Mouse (Mus musculus): ENCODE results near the gene Prom2. TPM values are rescaled to one million over a fixed set of nuclear protein-coding genes. Genes with fewer than 3 reads are reported as not detected.
A peak's percentile ranks its signal among the peaks of the same experiment; 100 is the strongest.

Prom2 gene
- 2.0 and 2.2 TPM in 2 replicates for polyA plus RNA-seq (2015; fragmentation: Nextera tagmentation; extraction: Ambion mirVana)

GRCm38 (mm10) chr2:127541185-127541584 is at the start of gene Prom2:
Gene Prom2 (minus strand): TSS chr2:127541467.
- WGBS, result 3% methylated on average over 29 of the region's 29 CpGs
- H3K4me3 ChIP-seq (replicated peaks), result peak within 1 kb of the TSS; percentile 32
- H3K4me1 ChIP-seq, result peaks cover 8% of the 10 kb centered on the region
- H3K9me3 ChIP-seq (replicated peaks), result no peaks in the 10 kb centered on the region
- H3K27ac ChIP-seq, result peak within 1 kb of the TSS; percentile 38; the same call in 1 of the 2 replicates
- peak within 1 kb of the TSS; percentile 56 for H3K4me2 ChIP-seq
- no peak within 1 kb of the TSS for H3K9ac ChIP-seq
- peak; percentile 71 for ATAC-seq (replicated peaks; ENCODE audit: low FRiP score)
- H3K36me3 ChIP-seq, result no peaks in the 10 kb centered on the region
- H3K27me3 ChIP-seq, result peaks cover 57% of the 10 kb centered on the region

GRCm38 (mm10) chr2:127590840-127591239 is 49.6 kb upstream of the Prom2 start:
- no peak for ATAC-seq (replicated peaks; ENCODE audit: low FRiP score)
- WGBS, result 74% methylated on average over 4 of the region's 4 CpGs
- no peak overlapping the region for H3K9ac ChIP-seq
- H3K27me3 ChIP-seq, result no peaks in the 10 kb centered on the region
- peaks cover 27% of the 10 kb centered on the region for H3K4me1 ChIP-seq
- no peak overlapping the region for H3K27ac ChIP-seq
- no peak overlapping the region for H3K4me2 ChIP-seq
- H3K4me3 ChIP-seq (replicated peaks), result no peak overlapping the region
- no peaks in the 10 kb centered on the region for H3K9me3 ChIP-seq (replicated peaks)
- peaks cover 49% of the 10 kb centered on the region for H3K36me3 ChIP-seq

GRCm38 (mm10) chr2:127590204-127590603 is 48.9 kb upstream of the Prom2 start:
- Histone ChIP-seq H3K36me3 (peaks cover 42% of the 10 kb centered on the region), H3K9me3 (replicated peaks) (no peaks in the 10 kb centered on the region), H3K27me3 (no peaks in the 10 kb centered on the region), H3K4me3 (replicated peaks) (no peak overlapping the region), H3K4me1 (peaks cover 27% of the 10 kb centered on the region), H3K4me2 (0 out of 2 replicates have a peak overlapping the region, but pooled peaks have one; percentile 14), H3K27ac (0 out of 2 replicates have a peak overlapping the region, but pooled peaks have one; percentile 18), H3K9ac (no peak overlapping the region)
- WGBS, result 82% methylated on average over 15 of the region's 15 CpGs
- ATAC-seq (replicated peaks; ENCODE audit: low FRiP score), result no peak

GRCm38 (mm10) chr2:127588897-127589296 is 47.6 kb upstream of the Prom2 start:
- no peak overlapping the region for H3K9ac ChIP-seq
- H3K36me3 ChIP-seq, result peaks cover 29% of the 10 kb centered on the region
- H3K4me1 ChIP-seq, result peaks cover 35% of the 10 kb centered on the region
- H3K4me3 ChIP-seq (replicated peaks), result no peak overlapping the region
- ATAC-seq (replicated peaks; ENCODE audit: low FRiP score), result no peak
- no peaks in the 10 kb centered on the region for H3K9me3 ChIP-seq (replicated peaks)
- 89% methylated on average over 9 of the region's 9 CpGs for WGBS
- no peak overlapping the region for H3K4me2 ChIP-seq
- no peaks in the 10 kb centered on the region for H3K27me3 ChIP-seq
- no peak overlapping the region for H3K27ac ChIP-seq

DNA sequence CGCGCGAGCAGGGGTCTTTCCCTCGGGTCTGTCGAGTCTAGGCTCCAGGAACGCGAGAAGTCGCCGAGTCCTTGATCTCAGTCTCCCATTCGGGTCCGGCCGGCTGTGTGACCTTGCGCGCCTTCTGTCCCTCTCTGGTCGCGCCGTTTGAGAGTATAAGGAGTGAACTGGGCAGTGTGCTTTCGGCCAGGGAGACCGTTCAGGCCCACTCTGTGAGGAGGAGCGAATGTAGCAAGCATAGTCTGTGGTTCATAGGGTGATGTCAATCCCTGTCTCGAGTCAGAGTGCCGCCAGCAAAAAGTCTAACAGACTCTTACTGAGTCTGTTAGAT is 46.2 kb upstream of the Prom2 start:
- Histone ChIP-seq H3K9me3 (replicated peaks) (no peaks in the 10 kb centered on the region), H3K4me2 (peak overlapping the region; percentile 75), H3K36me3 (peaks cover 16% of the 10 kb centered on the region), H3K9ac (peak overlapping the region; percentile 64), H3K27me3 (no peaks in the 10 kb centered on the region), H3K4me3 (replicated peaks) (peak overlapping the region; percentile 89), H3K27ac (peak overlapping the region; percentile 91), H3K4me1 (peaks cover 40% of the 10 kb centered on the region)
- ATAC-seq (replicated peaks; ENCODE audit: low FRiP score), result peak; percentile 50; the same call in 1 of the 2 replicates
- WGBS, result under 1% methylated on average over 22 of the region's 22 CpGs

DNA sequence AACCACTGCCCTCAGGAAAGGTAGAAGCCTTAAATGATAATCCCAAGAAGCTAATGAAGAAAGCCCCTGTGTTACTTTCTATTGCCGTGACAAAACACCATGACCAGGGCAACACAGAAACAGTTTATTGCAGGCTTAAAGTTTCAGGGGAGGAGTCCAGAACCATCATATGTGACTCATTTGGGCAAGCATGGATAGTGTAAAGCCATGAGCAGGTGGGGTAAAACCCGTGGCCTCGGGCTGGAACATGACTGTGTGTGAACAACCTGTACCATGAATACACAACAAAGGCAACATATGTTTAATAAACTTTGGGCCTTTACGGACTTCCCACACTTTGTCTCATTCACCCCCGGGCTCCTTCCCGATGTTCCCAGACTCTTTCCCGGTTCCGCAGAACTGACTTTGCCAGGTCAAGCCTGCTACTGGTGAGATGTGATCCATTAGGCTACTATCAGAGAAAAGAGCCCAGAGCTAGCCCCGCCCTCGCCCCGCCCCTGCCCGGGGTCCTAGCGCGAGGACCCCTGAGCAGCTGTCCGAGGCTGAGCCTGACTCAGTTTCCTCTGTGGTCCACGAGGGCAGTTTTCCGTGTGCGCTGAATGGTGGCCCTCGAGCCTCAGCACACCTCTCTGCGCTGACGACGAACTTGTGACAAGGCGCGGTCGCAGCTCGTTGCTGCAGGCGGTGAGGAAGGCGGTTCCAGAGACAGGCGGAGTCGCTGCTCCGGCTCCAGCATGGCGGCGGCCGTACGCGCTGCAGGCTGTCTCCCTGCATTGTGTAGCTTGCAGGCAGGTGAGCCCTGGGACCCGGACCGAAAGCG is 45.6 kb upstream of the Prom2 start, which contains the start of the genes Zfp661 and Mrps5:
TSS of gene Zfp661 (minus strand) at position 401 of the 820 bp plus-strand sequence.
TSS of gene Mrps5 (plus strand) at position 529 of the 820 bp plus-strand sequence.
- H3K9ac ChIP-seq, result peak within 1 kb of the TSS; percentile 64
- H3K36me3 ChIP-seq, result peaks cover 10% of the 10 kb centered on the region
- 4% methylated on average over 39 of the region's 39 CpGs for WGBS
- peak; percentile 85 for ATAC-seq (replicated peaks; ENCODE audit: low FRiP score)
- peak within 1 kb of the TSS; percentile 91 for H3K27ac ChIP-seq
- H3K4me3 ChIP-seq (replicated peaks), result peak within 1 kb of the TSS; percentile 89
- H3K27me3 ChIP-seq, result no peaks in the 10 kb centered on the region
- H3K4me1 ChIP-seq, result peaks cover 40% of the 10 kb centered on the region
- H3K9me3 ChIP-seq (replicated peaks), result no peaks in the 10 kb centered on the region
- peak within 1 kb of the TSS; percentile 75 for H3K4me2 ChIP-seq

DNA sequence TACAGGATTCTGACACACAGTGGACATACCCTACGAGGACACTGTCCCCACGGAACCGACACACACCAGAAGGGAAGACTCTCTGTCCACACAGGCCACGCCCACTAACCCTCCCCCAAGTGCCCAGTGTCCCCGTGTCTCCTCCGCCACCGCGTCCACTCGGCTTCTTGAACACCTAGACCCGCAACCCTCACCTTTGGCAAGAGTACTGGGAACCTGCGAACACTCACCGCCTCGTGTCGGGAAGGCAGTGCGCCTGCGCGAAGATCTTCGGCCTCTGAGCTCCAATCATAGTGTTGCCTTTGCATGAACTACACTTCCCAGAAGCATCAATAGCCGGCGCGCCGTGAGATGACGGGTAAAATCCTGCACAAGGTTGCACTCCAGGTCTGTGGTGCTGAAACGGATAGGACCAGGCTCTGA is 43.2 kb upstream of the Prom2 start:
- Histone ChIP-seq H3K4me2 (peak overlapping the region; percentile 84), H3K4me1 (peaks cover 33% of the 10 kb centered on the region), H3K27me3 (no peaks in the 10 kb centered on the region), H3K27ac (no peak overlapping the region), H3K36me3 (peaks cover 3% of the 10 kb centered on the region; the same call in 1 of the 2 replicates), H3K9me3 (replicated peaks) (no peaks in the 10 kb centered on the region), H3K4me3 (replicated peaks) (peak overlapping the region; percentile 69), H3K9ac (peak overlapping the region; percentile 71)
- under 1% methylated on average over 24 of the region's 24 CpGs for WGBS
- ATAC-seq (replicated peaks; ENCODE audit: low FRiP score), result peak; percentile 84

DNA sequence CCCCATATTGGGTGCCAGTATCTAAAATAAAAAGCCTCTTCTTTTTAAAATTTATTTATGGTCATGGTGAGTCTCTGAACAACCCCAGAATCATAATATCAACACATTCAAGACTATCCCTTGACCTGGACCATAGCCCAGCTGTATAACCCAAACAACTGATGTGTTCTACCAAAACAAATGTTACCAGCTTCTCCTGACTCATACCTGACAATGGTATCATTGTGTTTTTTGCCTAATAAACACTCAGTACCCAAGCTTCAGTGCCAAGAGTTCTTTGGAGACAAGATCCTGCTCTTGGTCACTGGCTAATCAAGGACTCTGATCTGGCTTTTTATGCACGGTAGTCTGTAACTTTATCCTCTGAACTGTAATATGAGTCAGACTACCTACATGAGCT is 32.1 kb upstream of the Prom2 start:
- H3K4me2 ChIP-seq, result no peak overlapping the region
- ATAC-seq (replicated peaks; ENCODE audit: low FRiP score), result no peak
- H3K27ac ChIP-seq, result no peak overlapping the region
- H3K9ac ChIP-seq, result no peak overlapping the region
- H3K27me3 ChIP-seq, result no peaks in the 10 kb centered on the region
- 33% methylated on average over 1 of the region's 1 CpGs for WGBS
- H3K4me3 ChIP-seq (replicated peaks), result no peak overlapping the region
- H3K4me1 ChIP-seq, result no peaks in the 10 kb centered on the region
- H3K9me3 ChIP-seq (replicated peaks), result no peaks in the 10 kb centered on the region
- H3K36me3 ChIP-seq, result peaks cover 26% of the 10 kb centered on the region

GRCm38 (mm10) chr2:127559070-127559966 is 18.1 kb upstream of the Prom2 start:
- Histone ChIP-seq H3K9ac (no peak overlapping the region), H3K36me3 (no peaks in the 10 kb centered on the region), H3K4me3 (replicated peaks) (0 out of 2 replicates have a peak overlapping the region, but pooled peaks have one; percentile 1), H3K9me3 (replicated peaks) (no peaks in the 10 kb centered on the region), H3K4me2 (peak overlapping the region; percentile 42), H3K4me1 (0 out of 2 replicates have a peak, but pooled peaks cover 3% of the 10 kb centered on the region), H3K27me3 (peaks cover 33% of the 10 kb centered on the region), H3K27ac (no peak overlapping the region)
- 16% methylated on average over 18 of the region's 18 CpGs for WGBS
- ATAC-seq (replicated peaks; ENCODE audit: low FRiP score), result peak; percentile 97

DNA sequence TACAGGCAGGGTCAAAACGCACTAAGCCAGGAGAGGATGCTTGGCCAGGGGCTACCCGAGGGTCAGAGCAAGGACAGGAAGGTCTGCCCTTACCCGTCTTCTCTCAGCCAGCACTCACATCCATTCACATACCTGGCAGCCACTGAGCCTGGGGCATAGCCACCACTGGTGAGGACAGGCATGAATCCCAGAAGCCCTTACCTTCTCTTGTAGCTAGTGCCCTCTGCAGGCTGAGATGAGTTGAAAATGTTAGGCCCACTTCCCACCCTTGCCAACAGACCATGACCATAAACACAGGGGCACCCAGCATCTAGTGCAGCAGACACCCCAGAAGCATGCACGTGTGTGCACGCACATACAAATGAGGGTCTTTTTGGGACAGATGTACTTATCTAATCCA is 9.8 kb upstream of the Prom2 start:
- Histone ChIP-seq H3K9ac (no peak overlapping the region), H3K4me3 (replicated peaks) (no peak overlapping the region), H3K4me2 (no peak overlapping the region), H3K27me3 (no peaks in the 10 kb centered on the region), H3K4me1 (no peaks in the 10 kb centered on the region), H3K27ac (no peak overlapping the region), H3K9me3 (replicated peaks) (no peaks in the 10 kb centered on the region), H3K36me3 (no peaks in the 10 kb centered on the region)
- no peak for ATAC-seq (replicated peaks; ENCODE audit: low FRiP score)
- 55% methylated on average over 5 of the region's 5 CpGs for WGBS

- Histone ChIP-seq H3K27me3 (no peaks in the 10 kb centered on the region), H3K9me3 (replicated peaks) (no peaks in the 10 kb centered on the region), H3K27ac (no peak overlapping the region), H3K36me3 (no peaks in the 10 kb centered on the region), H3K4me3 (replicated peaks) (no peak overlapping the region), H3K4me1 (no peaks in the 10 kb centered on the region), H3K9ac (no peak overlapping the region), H3K4me2 (no peak overlapping the region)
- WGBS, result 73% methylated on average over 1 of the region's 1 CpGs
- no peak for ATAC-seq (replicated peaks; ENCODE audit: low FRiP score)
Measured at GRCm38 (mm10) chr2:127550446-127550845, 9.2 kb upstream of the Prom2 start.

GRCm38 (mm10) chr2:127549711-127550110 is 8.4 kb upstream of the Prom2 start:
- no peak for ATAC-seq (replicated peaks; ENCODE audit: low FRiP score)
- no peaks in the 10 kb centered on the region for H3K9me3 ChIP-seq (replicated peaks)
- H3K4me2 ChIP-seq, result no peak overlapping the region
- H3K27ac ChIP-seq, result no peak overlapping the region
- no peak overlapping the region for H3K4me3 ChIP-seq (replicated peaks)
- no peak overlapping the region for H3K9ac ChIP-seq
- H3K36me3 ChIP-seq, result no peaks in the 10 kb centered on the region
- no peaks in the 10 kb centered on the region for H3K27me3 ChIP-seq
- no peaks in the 10 kb centered on the region for H3K4me1 ChIP-seq
